In genomic region chr3:28080116-28080515, GRCm38 (mm10) we compare ENCODE assay signal across 16 mouse cellular contexts.
DNase-seq lines count a peak whose midpoint lies in the region; ATAC-seq lines count a peak whose summit lies in the region.
"Had no signal": no experiment of that assay in that cellular context is flagged by ENCODE, and none has a peak within 500 bp of the region (broad histone marks: within the 10 kb centered on the region; RNA-seq: fewer than 3 reads in every experiment).

No protein-coding gene starts in this region.

- DNase-seq in cerebellum, postnatal 14 days: peak; percentile 13 to 36
- peak; percentile 14 for DNase-seq in layer of hippocampus, adult 9-11 months
- no peak for DNase-seq in layer of hippocampus, adult 9-10 months (ENCODE audit: low spot score)
- peak; percentile 8 for DNase-seq in right cerebral cortex, adult 18-20 months
- no peak for DNase-seq in right cerebral cortex, postnatal 36 days (ENCODE audit: low spot score in 2 of 2)
- no peak for DNase-seq in kidney, adult 11 months
- DNase-seq: adrenal gland, postnatal 10 days; cerebellum, adult 8-10 months; gastrocnemius, postnatal 25 days; kidney, adult 8-10 months; kidney, postnatal 25 days; right cerebral cortex, postnatal 14 days; thymus, postnatal 25 days had no signal

- no peak for ATAC-seq in cerebellum, adult (ENCODE audit: insufficient number of reproducible peaks, low FRiP score, low TSS enrichment)
- ATAC-seq in erythroblast, adult 5-6 weeks (replicated peaks; ENCODE audit: low FRiP score, poor library complexity, severe bottlenecking): no peak
- ATAC-seq: hindbrain, embryonic 16.5 days had no signal

Comparison
In these comparisons a context has a peak if more than half of its experiments do, and no peak if none do; other contexts are left out.
1. DNase-seq: peak in cerebellum, postnatal 14 days (2 of 2), layer of hippocampus, adult 9-11 months (single experiment) and right cerebral cortex, adult 18-20 months (single experiment); none in layer of hippocampus, adult 9-10 months (single experiment), right cerebral cortex, postnatal 36 days (0 of 2) and kidney, adult 11 months (single experiment).